Comparison of ENCODE assay signal across 17 mouse cellular contexts in the genomic region with DNA sequence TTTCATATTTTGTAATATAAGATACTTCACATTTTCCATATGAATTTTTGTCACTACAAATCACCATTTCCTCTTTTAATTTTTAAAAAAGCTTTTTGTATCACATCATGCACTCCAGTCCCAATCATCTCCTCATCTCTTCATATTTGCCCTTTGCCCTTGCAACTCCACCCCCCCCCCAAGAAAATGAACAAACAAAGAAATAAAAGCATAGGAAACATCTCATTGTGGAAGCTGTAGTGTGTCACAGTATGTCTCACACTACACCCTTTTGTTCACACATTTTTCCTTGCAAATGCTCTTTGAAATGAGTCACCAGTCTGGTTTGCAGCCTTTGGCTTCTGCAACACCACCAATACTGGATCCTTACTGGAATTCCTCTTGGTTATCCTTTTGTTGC.
DNase-seq lines count a peak whose midpoint lies in the region; ATAC-seq lines count a peak whose summit lies in the region.
"Had no signal": no experiment of that assay in that cellular context is flagged by ENCODE, and none has a peak within 500 bp of the region (broad histone marks: within the 10 kb centered on the region; RNA-seq: fewer than 3 reads in every experiment).

No protein-coding gene starts in this region.

- DNase-seq in Muller cell, postnatal 12 days (ENCODE audit: inconsistent ontology term) = peak; percentile 92
- DNase-seq: adrenal gland, adult 2 months; adrenal gland, adult 8-10 months; adrenal gland, postnatal 10 days; adrenal gland, postnatal 14 days; adrenal gland, postnatal 25 days; adrenal gland, postnatal 36 days; B cell, adult 2 months; cerebellum, adult 11 months; cerebellum, adult 11-12 months; cerebellum, adult 18-20 months; cerebellum, adult 2 months; cerebellum, adult 8-10 months; cerebellum, adult 9-10 months had no signal

- ATAC-seq in activated CD4-positive, CD25-positive, alpha-beta regulatory T cell, adult 4 months = no peak
- ATAC-seq: CD4-positive, CD25-positive, alpha-beta regulatory T cell, adult 4 months; Patski had no signal
